Mouse (Mus musculus): ENCODE data around the gene Blm. TPM values are rescaled to one million over a fixed set of nuclear protein-coding genes. Genes with fewer than 3 reads are reported as not detected.

The Blm gene
- polyA plus RNA-seq, 1 experiment = 75.0 TPM

DNA sequence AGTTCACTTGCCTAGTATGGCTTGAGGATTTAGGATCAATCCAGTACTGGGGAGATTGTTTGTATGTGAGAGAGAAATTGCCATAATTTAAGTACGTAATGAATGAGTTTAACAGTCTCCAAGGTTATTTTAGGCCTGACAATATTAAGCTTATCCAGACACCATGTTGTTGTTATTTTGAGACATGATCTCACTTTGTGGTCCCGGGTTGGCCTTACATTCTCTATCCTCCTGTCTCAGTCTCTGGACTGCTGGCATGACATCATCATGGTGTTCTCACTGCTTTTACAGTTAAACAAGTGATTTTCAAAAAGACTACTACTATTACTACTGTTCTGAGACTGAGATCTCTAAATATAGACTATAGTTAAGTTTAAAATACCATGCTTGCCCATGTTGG lies 66.1 kb downstream of the Blm start:
- Histone ChIP-seq H3K4me3 (replicated peaks; ENCODE audit: control insufficient read depth, low read depth, low read length) (no peak overlapping the region), H3K27ac (ENCODE audit: control insufficient read depth, insufficient read depth, low read depth, low read length, poor library complexity) (no peak overlapping the region), H3K4me1 (ENCODE audit: control insufficient read depth, insufficient read depth, low read length) (no peaks in the 10 kb centered on the region; the same call in 1 of the 2 replicates)
- TF ChIP-seq POLR2A (IDR thresholded peaks at IDR 0.05; ENCODE audit: borderline replicate concordance, control insufficient read depth, low read depth, low read length) (no peak), CTCF (IDR thresholded peaks at IDR 0.05; ENCODE audit: control insufficient read depth, insufficient read depth, low read length) (no peak)
- 85% methylated on average over 2 of the region's 2 CpGs for WGBS

DNA sequence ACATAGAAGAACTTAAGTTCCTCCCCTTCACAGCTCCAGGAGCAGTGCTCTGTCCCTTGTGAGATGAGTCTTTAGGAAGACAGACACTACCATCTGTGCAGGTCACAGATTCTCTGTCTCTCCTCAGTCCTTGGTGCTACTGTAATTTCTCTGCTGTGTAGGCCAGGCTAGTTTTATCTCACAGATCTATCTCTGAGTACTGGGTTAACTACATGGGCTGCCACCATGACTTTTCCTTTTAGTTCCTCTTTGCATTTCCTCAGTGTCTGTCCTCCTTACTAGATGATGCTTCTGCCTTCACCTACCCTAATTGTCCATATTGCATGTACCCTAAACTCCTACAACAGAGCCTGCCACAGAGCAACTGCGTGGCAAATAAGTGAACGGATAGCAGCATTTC lies 67.6 kb downstream of the Blm start:
- 90% methylated on average over 2 of the region's 2 CpGs for WGBS

DNA sequence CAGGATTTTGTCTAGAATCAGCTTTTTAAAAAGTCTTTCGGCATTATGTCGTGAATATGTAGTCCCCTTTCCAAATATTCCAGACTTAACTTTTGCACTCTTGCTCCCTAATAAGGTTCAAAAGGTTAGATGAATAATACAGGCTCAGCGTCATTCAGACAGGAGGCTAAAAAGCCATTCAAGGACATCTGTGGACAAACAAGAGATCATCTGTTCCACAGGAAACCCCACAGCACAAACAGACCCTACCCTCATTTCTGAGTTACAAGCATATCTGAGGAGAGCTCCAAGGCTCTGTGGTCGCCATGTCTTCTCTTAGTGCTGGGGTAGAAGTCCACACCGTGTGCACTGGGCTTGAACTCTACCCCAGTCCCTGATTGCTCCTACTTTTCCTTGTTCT lies 70.1 kb downstream of the Blm start:
- no peaks in the 10 kb centered on the region; the same call in 1 of the 2 replicates for H3K4me1 ChIP-seq (ENCODE audit: control insufficient read depth, insufficient read depth, low read length)
- no peak overlapping the region for H3K27ac ChIP-seq (ENCODE audit: control insufficient read depth, insufficient read depth, low read depth, low read length, poor library complexity)
- 95% methylated on average over 5 of the region's 5 CpGs for WGBS
- TF ChIP-seq POLR2A (IDR thresholded peaks at IDR 0.05; ENCODE audit: borderline replicate concordance, control insufficient read depth, low read depth, low read length) (no peak), CTCF (IDR thresholded peaks at IDR 0.05; ENCODE audit: control insufficient read depth, insufficient read depth, low read length) (no peak)
- no peak overlapping the region for H3K4me3 ChIP-seq (replicated peaks; ENCODE audit: control insufficient read depth, low read depth, low read length)

More for the DNA sequence above, 67.6 kb downstream of the Blm start:
- no peak overlapping the region for H3K4me3 ChIP-seq (replicated peaks; ENCODE audit: control insufficient read depth, low read depth, low read length)
- no peak overlapping the region; the same call in 1 of the 2 replicates for H3K27ac ChIP-seq (ENCODE audit: control insufficient read depth, insufficient read depth, low read depth, low read length, poor library complexity)
- H3K4me1 ChIP-seq (ENCODE audit: control insufficient read depth, insufficient read depth, low read length) = no peaks in the 10 kb centered on the region; the same call in 1 of the 2 replicates
- no peak for TF ChIP-seq POLR2A (IDR thresholded peaks at IDR 0.05; ENCODE audit: borderline replicate concordance, control insufficient read depth, low read depth, low read length)
- TF ChIP-seq CTCF (IDR thresholded peaks at IDR 0.05; ENCODE audit: control insufficient read depth, insufficient read depth, low read length) = no peak

DNA sequence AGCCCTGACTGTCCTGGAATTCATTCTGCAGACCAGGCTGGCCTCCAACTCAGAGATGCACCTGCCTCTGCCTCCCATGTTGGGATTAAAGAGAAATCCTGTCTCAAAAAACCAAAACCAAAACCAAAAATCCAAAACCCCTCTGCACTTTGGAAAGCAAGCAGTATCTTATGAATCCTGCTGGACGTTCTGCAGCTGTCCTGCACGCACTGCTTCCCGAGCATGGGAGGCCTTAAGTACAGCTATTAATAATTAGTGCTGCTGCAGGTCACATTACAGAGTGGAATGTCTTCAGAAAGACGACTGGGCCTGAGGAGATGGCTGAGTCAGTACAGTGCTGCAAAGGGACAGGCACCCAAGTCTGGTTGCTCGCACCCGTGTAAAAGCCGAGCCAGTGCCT lies 73.0 kb downstream of the Blm start:
- WGBS = 92% methylated on average over 7 of the region's 7 CpGs
- TF ChIP-seq CTCF (IDR thresholded peaks at IDR 0.05; ENCODE audit: control insufficient read depth, insufficient read depth, low read length) (no peak), POLR2A (IDR thresholded peaks at IDR 0.05; ENCODE audit: borderline replicate concordance, control insufficient read depth, low read depth, low read length) (no peak)
- Histone ChIP-seq H3K27ac (ENCODE audit: control insufficient read depth, insufficient read depth, low read depth, low read length, poor library complexity) (no peak overlapping the region), H3K4me3 (replicated peaks; ENCODE audit: control insufficient read depth, low read depth, low read length) (no peak overlapping the region), H3K4me1 (ENCODE audit: control insufficient read depth, insufficient read depth, low read length) (peaks cover 5% of the 10 kb centered on the region; the same call in 1 of the 2 replicates)

DNA sequence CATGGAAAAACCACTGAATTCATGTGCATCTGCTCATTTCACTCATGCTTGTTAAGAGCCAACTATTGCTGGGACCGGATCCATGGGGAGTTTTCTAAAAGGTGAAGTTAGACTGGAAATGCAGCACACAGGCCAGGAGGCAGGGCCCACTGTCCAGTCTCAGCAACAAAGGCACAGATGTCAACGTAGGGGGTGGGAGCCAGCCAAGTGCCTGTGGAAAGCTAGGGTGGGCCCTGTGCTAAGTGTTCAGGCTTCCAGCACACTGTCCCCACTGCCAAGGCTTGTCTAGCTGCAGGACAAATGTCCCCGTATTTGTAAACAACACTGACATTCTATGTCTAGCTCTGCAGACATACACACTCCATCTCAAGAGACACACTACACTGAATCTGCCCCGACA lies 74.0 kb downstream of the Blm start:
- H3K4me1 ChIP-seq (ENCODE audit: control insufficient read depth, insufficient read depth, low read length) = peaks cover 8% of the 10 kb centered on the region; the same call in 1 of the 2 replicates
- no peak overlapping the region for H3K27ac ChIP-seq (ENCODE audit: control insufficient read depth, insufficient read depth, low read depth, low read length, poor library complexity)
- H3K4me3 ChIP-seq (replicated peaks; ENCODE audit: control insufficient read depth, low read depth, low read length) = no peak overlapping the region
- WGBS = 91% methylated on average over 4 of the region's 4 CpGs
- TF ChIP-seq POLR2A (IDR thresholded peaks at IDR 0.05; ENCODE audit: borderline replicate concordance, control insufficient read depth, low read depth, low read length) (no peak), CTCF (IDR thresholded peaks at IDR 0.05; ENCODE audit: control insufficient read depth, insufficient read depth, low read length) (no peak)

DNA sequence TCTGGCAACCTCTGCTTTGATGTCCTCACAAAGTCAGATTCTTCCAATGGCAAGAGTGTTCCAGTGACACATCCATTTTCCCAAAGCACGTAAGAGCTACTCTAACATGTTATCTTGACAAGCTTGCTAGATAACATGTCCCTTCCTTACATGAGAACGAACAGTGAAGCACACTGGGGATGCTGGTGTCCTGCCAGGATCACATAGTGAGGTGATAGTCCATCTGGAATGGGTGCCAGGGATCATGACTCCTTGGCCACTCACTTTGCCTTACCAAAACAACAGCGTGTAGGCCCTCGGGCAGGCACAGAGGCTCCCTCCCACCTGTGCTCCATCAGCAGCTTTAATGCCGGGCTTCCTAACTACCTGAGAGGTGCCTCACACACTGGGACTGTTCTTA lies 74.7 kb downstream of the Blm start:
- 90% methylated on average over 5 of the region's 5 CpGs for WGBS
- H3K4me1 ChIP-seq (ENCODE audit: control insufficient read depth, insufficient read depth, low read length) = peaks cover 10% of the 10 kb centered on the region; the same call in 1 of the 2 replicates
- H3K27ac ChIP-seq (ENCODE audit: control insufficient read depth, insufficient read depth, low read depth, low read length, poor library complexity) = no peak overlapping the region
- no peak for TF ChIP-seq CTCF (IDR thresholded peaks at IDR 0.05; ENCODE audit: control insufficient read depth, insufficient read depth, low read length)
- no peak for TF ChIP-seq POLR2A (IDR thresholded peaks at IDR 0.05; ENCODE audit: borderline replicate concordance, control insufficient read depth, low read depth, low read length)
- no peak overlapping the region for H3K4me3 ChIP-seq (replicated peaks; ENCODE audit: control insufficient read depth, low read depth, low read length)

DNA sequence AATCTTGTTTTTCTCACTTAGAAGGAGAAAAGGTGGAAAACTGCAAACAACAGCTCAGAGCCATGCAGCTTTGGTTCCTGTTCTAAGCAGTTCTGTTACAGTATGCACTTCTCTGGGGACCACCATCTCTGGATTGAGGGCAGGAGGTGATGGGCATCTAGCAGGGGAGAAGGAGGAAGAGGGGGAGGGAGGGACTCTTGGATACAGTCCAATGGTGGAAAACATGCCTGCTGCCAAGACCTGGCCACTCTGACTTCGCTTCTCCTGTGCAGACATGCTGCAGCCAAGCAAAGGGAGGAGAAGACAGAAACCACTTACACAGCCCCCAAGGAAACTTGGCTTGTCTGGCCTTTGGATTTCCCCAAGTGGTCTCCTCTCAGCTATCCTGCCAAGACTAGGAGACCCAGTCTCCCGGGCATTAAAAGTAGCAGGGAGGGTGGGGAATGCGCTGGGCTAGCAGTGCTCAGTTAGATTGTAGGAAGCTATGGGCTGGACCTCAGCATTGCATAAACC lies 77.0 kb downstream of the Blm start:
- Histone ChIP-seq H3K4me1 (ENCODE audit: control insufficient read depth, insufficient read depth, low read length) (peaks cover 15% of the 10 kb centered on the region; the same call in 1 of the 2 replicates), H3K4me3 (replicated peaks; ENCODE audit: control insufficient read depth, low read depth, low read length) (no peak overlapping the region), H3K27ac (ENCODE audit: control insufficient read depth, insufficient read depth, low read depth, low read length, poor library complexity) (no peak overlapping the region)
- 53% methylated on average over 3 of the region's 3 CpGs for WGBS
- no peak for TF ChIP-seq POLR2A (IDR thresholded peaks at IDR 0.05; ENCODE audit: borderline replicate concordance, control insufficient read depth, low read depth, low read length)
- no peak for TF ChIP-seq CTCF (IDR thresholded peaks at IDR 0.05; ENCODE audit: control insufficient read depth, insufficient read depth, low read length)

DNA sequence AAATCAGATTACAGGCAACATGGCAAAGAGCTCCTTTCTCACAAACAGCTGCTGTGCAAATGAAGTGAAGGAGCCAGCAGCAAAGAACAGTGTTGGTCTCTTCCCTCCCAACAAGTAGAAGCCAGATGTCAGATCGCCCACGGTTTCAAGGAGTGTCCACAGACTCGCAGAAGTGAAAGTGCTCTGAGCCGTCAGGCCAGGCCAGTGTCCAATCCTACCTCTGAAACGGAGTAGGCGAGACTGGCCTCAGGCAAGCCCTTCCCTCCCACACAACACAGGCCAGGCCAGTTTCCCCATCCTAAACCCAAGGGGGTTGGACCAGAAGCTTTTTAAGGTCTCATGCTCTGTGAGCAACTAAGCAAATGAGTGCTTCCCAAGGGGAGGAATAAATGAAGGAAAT lies 77.7 kb downstream of the Blm start:
- 57% methylated on average over 6 of the region's 6 CpGs for WGBS
- 0 out of 2 replicates have a peak overlapping the region, but pooled peaks have one; percentile 17 for H3K27ac ChIP-seq (ENCODE audit: control insufficient read depth, insufficient read depth, low read depth, low read length, poor library complexity)
- no peak overlapping the region for H3K4me3 ChIP-seq (replicated peaks; ENCODE audit: control insufficient read depth, low read depth, low read length)
- no peak for TF ChIP-seq CTCF (IDR thresholded peaks at IDR 0.05; ENCODE audit: control insufficient read depth, insufficient read depth, low read length)
- TF ChIP-seq POLR2A (IDR thresholded peaks at IDR 0.05; ENCODE audit: borderline replicate concordance, control insufficient read depth, low read depth, low read length) = no peak
- H3K4me1 ChIP-seq (ENCODE audit: control insufficient read depth, insufficient read depth, low read length) = peaks cover 15% of the 10 kb centered on the region; the same call in 1 of the 2 replicates

DNA sequence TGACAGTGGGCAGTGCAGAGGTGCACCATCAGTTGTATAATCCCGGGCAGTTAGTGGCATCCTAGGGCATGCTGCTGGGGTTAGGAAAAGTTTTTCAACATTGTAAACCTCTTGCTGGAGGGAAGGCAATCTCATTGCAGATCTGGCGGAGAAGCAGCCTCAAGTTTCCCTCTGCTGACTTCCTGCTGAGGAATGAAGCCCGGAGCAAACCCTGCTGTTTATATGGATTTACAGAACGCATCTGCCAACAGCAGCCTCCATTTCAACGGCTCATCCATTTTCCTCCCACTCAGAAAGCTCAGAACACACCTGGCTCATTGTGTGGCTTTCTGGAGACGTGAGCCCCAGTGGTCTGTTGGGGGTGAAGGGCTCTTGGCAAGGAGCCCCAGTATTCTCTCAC lies 78.6 kb downstream of the Blm start:
- no peak overlapping the region for H3K27ac ChIP-seq (ENCODE audit: control insufficient read depth, insufficient read depth, low read depth, low read length, poor library complexity)
- TF ChIP-seq CTCF (IDR thresholded peaks at IDR 0.05; ENCODE audit: control insufficient read depth, insufficient read depth, low read length) (no peak), POLR2A (IDR thresholded peaks at IDR 0.05; ENCODE audit: borderline replicate concordance, control insufficient read depth, low read depth, low read length) (no peak)
- 81% methylated on average over 6 of the region's 6 CpGs for WGBS
- peaks cover 15% of the 10 kb centered on the region; the same call in 1 of the 2 replicates for H3K4me1 ChIP-seq (ENCODE audit: control insufficient read depth, insufficient read depth, low read length)
- no peak overlapping the region for H3K4me3 ChIP-seq (replicated peaks; ENCODE audit: control insufficient read depth, low read depth, low read length)
